Mouse (Mus musculus): ENCODE measurements at regions not wholly inside any gene's neighbourhood (a gene's known extent, or its start where the extent isn't known, plus 50 kb on each side); places are given as distances from the start of the nearest gene placed in this dataset.
"Not testable (repeated sequence)": the region's sequence is repeated elsewhere in the genome, so short reads cannot be mapped to it uniquely, and the experiment has no call there.

DNA sequence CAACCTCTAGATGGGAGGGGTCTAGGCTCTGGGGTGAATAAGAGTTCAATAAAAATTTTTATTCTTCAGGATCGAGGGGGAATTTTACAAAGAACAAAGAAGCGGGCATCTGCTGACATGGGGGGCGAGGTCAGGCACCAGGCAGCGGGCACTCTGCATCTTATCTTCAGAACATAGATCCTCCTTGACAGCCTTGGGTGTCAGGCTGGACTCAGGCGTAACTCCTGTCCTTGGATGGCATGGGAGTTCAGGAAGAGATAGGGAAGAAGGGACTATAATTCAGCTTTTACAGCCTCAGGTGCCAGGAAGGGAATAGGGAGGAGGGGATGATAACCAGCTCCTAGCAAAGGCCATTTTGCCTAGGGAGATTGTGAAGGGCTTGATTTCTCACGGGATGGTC lies 753.1 kb downstream of the Gm10330 start:
- not testable (repeated sequence) for H3K4me2 ChIP-seq (replicated peaks; ENCODE audit: low read depth, low read length, severe bottlenecking); H3K27ac ChIP-seq (replicated peaks; ENCODE audit: low read depth, low read length); H3K27me3 ChIP-seq (ENCODE audit: control insufficient read depth, insufficient read depth, low read length); DNase-seq (ENCODE audit: low spot score); H3K36me3 ChIP-seq (ENCODE audit: control insufficient read depth, insufficient read depth, low read length); ATAC-seq (ENCODE audit: low FRiP score, low read depth); H3K9ac ChIP-seq (ENCODE audit: low read depth, low read length, severe bottlenecking); H3K4me3 ChIP-seq (replicated peaks; ENCODE audit: low read length); H3K9me3 ChIP-seq (ENCODE audit: control insufficient read depth, low read length); H3K4me1 ChIP-seq (ENCODE audit: control insufficient read depth, insufficient read depth, low read length)
- WGBS: 86% methylated on average over 5 of the region's 6 CpGs

DNA sequence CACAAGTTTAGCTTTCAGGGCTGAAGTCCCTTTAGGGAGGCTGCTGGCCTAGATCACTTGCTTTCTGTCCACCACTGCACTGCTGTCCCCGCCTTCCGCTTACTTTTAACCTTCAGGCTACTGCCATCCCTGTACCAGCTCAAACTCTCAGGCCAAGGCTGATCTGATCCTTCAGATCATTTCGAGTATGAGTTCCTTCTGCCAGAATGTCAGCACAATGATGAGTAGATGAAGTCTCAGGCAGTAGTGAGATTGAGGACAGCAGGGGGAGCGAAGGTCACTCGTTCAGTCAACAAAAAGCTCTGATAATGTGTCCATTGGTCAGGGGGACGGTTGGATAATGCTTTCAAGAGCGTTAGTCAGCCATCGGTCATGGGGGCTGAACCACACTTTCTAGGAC lies 756.5 kb downstream of the Gm10330 start:
- H3K9me3 ChIP-seq (ENCODE audit: control insufficient read depth, low read length); H3K4me1 ChIP-seq (ENCODE audit: control insufficient read depth, insufficient read depth, low read length); H3K9ac ChIP-seq (ENCODE audit: low read depth, low read length, severe bottlenecking); H3K27ac ChIP-seq (replicated peaks; ENCODE audit: low read depth, low read length); H3K36me3 ChIP-seq (ENCODE audit: control insufficient read depth, insufficient read depth, low read length); H3K27me3 ChIP-seq (ENCODE audit: control insufficient read depth, insufficient read depth, low read length); DNase-seq (ENCODE audit: low spot score); ATAC-seq (ENCODE audit: low FRiP score, low read depth); H3K4me2 ChIP-seq (replicated peaks; ENCODE audit: low read depth, low read length, severe bottlenecking); H3K4me3 ChIP-seq (replicated peaks; ENCODE audit: low read length): not testable (repeated sequence)
- WGBS: 86% methylated on average over 8 of the region's 8 CpGs

DNA sequence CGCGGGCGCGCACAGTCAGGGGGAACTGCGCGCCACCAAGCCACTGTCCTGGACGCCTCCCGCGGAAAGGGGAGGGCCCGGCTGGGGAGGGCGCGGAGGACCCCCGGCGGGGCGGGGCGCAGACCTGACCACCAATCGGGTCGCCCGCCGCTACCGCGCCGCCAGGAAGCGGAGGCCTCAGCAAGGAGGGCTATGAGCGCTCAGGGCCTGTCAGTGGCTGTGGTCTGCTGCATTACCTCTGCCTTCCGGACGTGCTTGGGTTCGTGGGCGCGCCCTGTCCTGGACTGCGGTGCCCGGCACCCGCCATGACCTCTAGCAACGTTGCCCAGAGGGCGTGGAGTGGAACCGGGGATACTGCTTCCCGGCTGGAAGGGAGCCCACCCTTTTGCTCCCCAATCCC lies 769.9 kb downstream of the Gm10330 start:
- peak overlapping the region; percentile 25; the same call in 1 of the 2 replicates for H3K4me2 ChIP-seq (replicated peaks; ENCODE audit: low read depth, low read length, severe bottlenecking)
- H3K4me3 ChIP-seq (replicated peaks; ENCODE audit: low read length): peak overlapping the region; percentile 37
- not testable (repeated sequence) for H3K27ac ChIP-seq (replicated peaks; ENCODE audit: low read depth, low read length); H3K27me3 ChIP-seq (ENCODE audit: control insufficient read depth, insufficient read depth, low read length); ATAC-seq (ENCODE audit: low FRiP score, low read depth); H3K9me3 ChIP-seq (ENCODE audit: control insufficient read depth, low read length); H3K4me1 ChIP-seq (ENCODE audit: control insufficient read depth, insufficient read depth, low read length); H3K36me3 ChIP-seq (ENCODE audit: control insufficient read depth, insufficient read depth, low read length)
- peak overlapping the region; percentile 61 for H3K9ac ChIP-seq (ENCODE audit: low read depth, low read length, severe bottlenecking)
- DNase-seq (ENCODE audit: low spot score): peak; percentile 47
- WGBS: under 1% methylated on average over 20 of the region's 37 CpGs

DNA sequence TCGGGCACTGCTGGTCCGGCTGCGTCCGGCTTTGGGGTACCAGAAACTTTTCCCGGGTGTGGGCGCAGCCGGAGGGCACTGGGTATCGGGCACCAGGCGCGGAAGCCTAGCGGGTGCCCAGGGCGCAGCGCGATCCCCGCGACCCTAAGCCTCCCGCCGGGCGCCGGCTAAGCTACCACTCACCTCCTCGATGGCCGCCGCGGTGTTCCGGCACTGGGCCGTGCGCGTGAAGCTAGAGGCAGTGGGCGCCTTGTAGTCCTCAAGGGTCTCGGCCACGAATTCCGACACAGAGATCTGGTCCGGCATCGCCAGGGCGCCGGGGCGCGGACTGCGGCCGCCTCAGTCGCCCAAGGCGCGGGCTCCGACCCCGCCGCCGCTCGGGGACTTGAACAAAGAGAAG lies 770.4 kb downstream of the Gm10330 start:
- not testable (repeated sequence) for H3K4me1 ChIP-seq (ENCODE audit: control insufficient read depth, insufficient read depth, low read length); H3K36me3 ChIP-seq (ENCODE audit: control insufficient read depth, insufficient read depth, low read length); H3K27me3 ChIP-seq (ENCODE audit: control insufficient read depth, insufficient read depth, low read length); H3K9me3 ChIP-seq (ENCODE audit: control insufficient read depth, low read length); ATAC-seq (ENCODE audit: low FRiP score, low read depth); H3K27ac ChIP-seq (replicated peaks; ENCODE audit: low read depth, low read length)
- H3K4me2 ChIP-seq (replicated peaks; ENCODE audit: low read depth, low read length, severe bottlenecking): peak overlapping the region; percentile 17; the same call in 1 of the 2 replicates
- H3K4me3 ChIP-seq (replicated peaks; ENCODE audit: low read length): peak overlapping the region; percentile 37
- DNase-seq (ENCODE audit: low spot score): peak; percentile 1
- H3K9ac ChIP-seq (ENCODE audit: low read depth, low read length, severe bottlenecking): peak overlapping the region; percentile 61
- 7% methylated on average over 9 of the region's 48 CpGs for WGBS

Data from limb, embryonic 14.5 days (tissue).